Mouse (Mus musculus): ENCODE measurements around the gene Tmprss13. TPM values are rescaled to one million over a fixed set of nuclear protein-coding genes. Genes with fewer than 3 reads are reported as not detected.

Tmprss13 gene
- polyA plus RNA-seq, 1 experiment from 2014 or later, result not detected

GRCm38 (mm10) chr9:45300422-45301104 is 18.3 kb upstream of the Tmprss13 start:
- Histone ChIP-seq H3K9me3 (no peaks in the 10 kb centered on the region), H3K27ac (replicated peaks) (0 out of 2 replicates have a peak overlapping the region, but pooled peaks have one; percentile 43), H3K9ac (peak overlapping the region; percentile 41; the same call in 1 of the 2 replicates), H3K4me1 (peaks cover 6% of the 10 kb centered on the region), H3K4me2 (peak overlapping the region; percentile 71), H3K4me3 (peak overlapping the region; percentile 43), H3K27me3 (replicated peaks) (peaks cover 4% of the 10 kb centered on the region; the same call in 1 of the 2 replicates), H3K36me3 (no peaks in the 10 kb centered on the region)
- WGBS, result 14% methylated on average over 20 of the region's 20 CpGs
- no peak; the same call in none of the 2 replicates for ATAC-seq (ENCODE audit: extremely low read depth, insufficient number of reproducible peaks, low FRiP score, low TSS enrichment)

DNA sequence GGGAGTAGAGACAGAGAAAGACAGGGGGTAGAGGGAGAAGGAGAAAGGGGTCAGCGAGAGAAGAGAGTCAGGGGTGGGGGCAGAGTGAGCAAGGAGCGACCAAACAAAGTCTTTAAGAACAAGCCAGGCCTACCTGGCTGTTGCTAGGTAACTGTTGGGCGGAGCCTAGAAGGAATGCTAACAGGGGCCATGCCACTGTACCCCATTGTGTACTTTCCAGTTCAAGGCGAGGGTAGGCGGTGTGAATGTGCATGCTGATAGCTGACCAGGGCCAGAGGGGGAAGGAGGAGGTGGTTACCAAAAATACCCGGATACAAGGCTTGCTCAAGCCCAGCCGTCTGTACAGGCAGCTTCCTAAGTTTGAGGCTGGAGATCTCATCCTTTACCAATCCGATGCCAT is 17.1 kb upstream of the Tmprss13 start:
- H3K4me1 ChIP-seq, result peaks cover 6% of the 10 kb centered on the region
- 79% methylated on average over 8 of the region's 8 CpGs for WGBS
- H3K4me3 ChIP-seq, result no peak overlapping the region
- no peak overlapping the region for H3K27ac ChIP-seq (replicated peaks)
- H3K27me3 ChIP-seq (replicated peaks), result peaks cover 3% of the 10 kb centered on the region; the same call in 1 of the 2 replicates
- no peak overlapping the region for H3K9ac ChIP-seq
- H3K36me3 ChIP-seq, result no peaks in the 10 kb centered on the region
- H3K9me3 ChIP-seq, result no peaks in the 10 kb centered on the region
- H3K4me2 ChIP-seq, result no peak overlapping the region
- ATAC-seq (ENCODE audit: extremely low read depth, insufficient number of reproducible peaks, low FRiP score, low TSS enrichment), result no peak

DNA sequence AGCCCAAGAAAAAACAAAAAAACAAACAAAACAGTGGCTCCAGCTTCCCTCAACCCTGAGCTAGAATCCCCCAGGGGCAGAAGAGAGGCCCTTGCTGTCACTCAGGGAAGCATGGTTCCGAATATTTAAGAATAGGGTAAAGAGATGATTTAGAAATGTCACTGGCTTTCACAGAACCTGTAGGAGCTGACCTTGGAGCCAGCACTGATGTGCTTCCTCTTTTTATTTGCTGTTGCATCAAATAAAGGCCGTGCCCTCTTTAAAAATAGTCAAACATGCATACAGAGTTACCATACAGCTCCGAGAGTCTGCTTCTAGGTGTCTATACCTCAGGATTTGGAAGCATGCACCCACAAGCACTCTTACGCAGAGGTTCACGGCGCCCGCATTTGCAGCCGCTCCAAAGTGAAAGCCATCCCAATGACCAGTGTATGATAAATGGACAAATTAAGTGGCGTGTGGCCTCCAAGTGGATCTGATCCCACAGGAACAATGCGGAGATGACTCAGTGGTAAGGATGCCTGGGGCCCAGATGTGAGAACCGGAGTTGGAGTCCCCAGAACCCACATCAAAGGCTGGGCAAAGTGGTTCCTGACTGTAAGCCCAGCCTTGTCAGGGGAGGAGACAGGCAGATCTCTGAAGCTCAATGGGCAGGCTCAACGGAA is 12.0 kb upstream of the Tmprss13 start:
- no peak overlapping the region for H3K4me2 ChIP-seq
- no peaks in the 10 kb centered on the region for H3K36me3 ChIP-seq
- H3K4me3 ChIP-seq, result no peak overlapping the region
- no peaks in the 10 kb centered on the region for H3K4me1 ChIP-seq
- no peak overlapping the region for H3K27ac ChIP-seq (replicated peaks)
- no peaks in the 10 kb centered on the region for H3K9me3 ChIP-seq
- no peak overlapping the region for H3K9ac ChIP-seq
- ATAC-seq (ENCODE audit: extremely low read depth, insufficient number of reproducible peaks, low FRiP score, low TSS enrichment), result no peak
- peaks cover 14% of the 10 kb centered on the region for H3K27me3 ChIP-seq (replicated peaks)
- WGBS, result 80% methylated on average over 12 of the region's 12 CpGs

DNA sequence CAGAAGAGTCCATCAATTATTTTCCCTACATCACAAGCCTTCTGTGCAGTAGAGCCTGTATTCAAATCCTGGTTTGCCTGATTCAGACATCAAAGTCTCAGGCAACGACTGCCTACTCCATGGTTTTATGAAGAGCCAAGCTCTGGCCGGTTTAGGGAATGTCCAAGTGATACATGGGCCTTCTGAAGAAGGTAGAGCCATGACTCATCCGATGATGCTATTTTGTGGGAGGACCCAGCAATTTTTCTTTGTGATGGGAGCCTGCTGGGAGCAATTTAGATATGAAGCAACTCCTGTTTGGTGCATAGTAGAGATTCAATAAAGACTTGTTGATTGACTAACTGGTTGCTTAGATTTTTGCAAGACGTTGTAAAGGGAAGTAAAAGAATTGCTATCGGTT is 10.4 kb upstream of the Tmprss13 start:
- Histone ChIP-seq H3K4me1 (no peaks in the 10 kb centered on the region), H3K27ac (replicated peaks) (no peak overlapping the region), H3K36me3 (no peaks in the 10 kb centered on the region), H3K4me2 (no peak overlapping the region), H3K9ac (no peak overlapping the region), H3K4me3 (no peak overlapping the region), H3K27me3 (replicated peaks) (peaks cover 17% of the 10 kb centered on the region), H3K9me3 (no peaks in the 10 kb centered on the region)
- 74% methylated on average over 5 of the region's 5 CpGs for WGBS
- no peak for ATAC-seq (ENCODE audit: extremely low read depth, insufficient number of reproducible peaks, low FRiP score, low TSS enrichment)

DNA sequence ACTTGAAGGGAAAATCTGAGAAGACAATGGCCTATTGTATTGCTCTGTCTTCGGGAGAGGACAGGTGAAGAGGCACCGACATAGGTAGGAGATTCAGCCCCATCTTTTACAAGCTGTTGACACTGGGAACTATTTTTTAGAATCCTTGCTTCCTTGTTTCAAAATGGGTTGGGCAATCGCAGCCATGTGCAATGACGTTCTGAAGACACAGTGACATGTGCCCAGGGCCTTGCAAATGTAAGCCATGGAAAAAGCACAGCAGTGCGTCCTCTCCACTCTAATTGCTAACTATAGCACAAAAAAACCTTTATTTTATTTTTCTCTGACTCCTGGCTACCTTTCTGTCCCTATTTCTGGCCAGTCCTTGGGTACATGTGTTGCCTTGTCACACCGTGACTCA is 7.0 kb upstream of the Tmprss13 start:
- 77% methylated on average over 6 of the region's 6 CpGs for WGBS
- Histone ChIP-seq H3K36me3 (no peaks in the 10 kb centered on the region), H3K4me2 (no peak overlapping the region), H3K4me3 (no peak overlapping the region), H3K9me3 (no peaks in the 10 kb centered on the region), H3K27ac (replicated peaks) (no peak overlapping the region), H3K27me3 (replicated peaks) (peaks cover 45% of the 10 kb centered on the region), H3K4me1 (no peaks in the 10 kb centered on the region), H3K9ac (no peak overlapping the region)
- ATAC-seq (ENCODE audit: extremely low read depth, insufficient number of reproducible peaks, low FRiP score, low TSS enrichment), result no peak

DNA sequence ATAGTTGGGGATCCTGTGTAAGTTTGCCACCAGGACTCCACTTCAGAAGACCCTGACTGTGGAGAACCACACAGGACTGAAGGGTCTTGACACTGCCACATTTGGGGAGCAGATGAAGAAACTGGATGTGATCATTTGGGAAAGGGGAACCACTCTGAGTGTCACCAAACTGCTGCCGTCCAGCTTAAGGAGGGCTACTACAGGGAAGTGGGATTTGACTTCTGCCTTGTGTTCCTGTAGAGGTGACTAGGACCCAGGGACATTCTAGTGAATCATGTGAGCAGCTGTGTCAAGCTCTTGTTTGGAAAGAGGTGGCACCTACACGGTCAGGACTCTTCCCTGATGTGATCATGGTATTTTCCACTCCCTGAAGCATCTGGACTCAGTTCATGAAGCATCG is 5.0 kb upstream of the Tmprss13 start:
- Histone ChIP-seq H3K4me2 (no peak overlapping the region), H3K9me3 (no peaks in the 10 kb centered on the region), H3K9ac (no peak overlapping the region), H3K27ac (replicated peaks) (no peak overlapping the region), H3K4me1 (peaks cover 3% of the 10 kb centered on the region; the same call in 1 of the 2 replicates), H3K27me3 (replicated peaks) (peaks cover 65% of the 10 kb centered on the region), H3K36me3 (no peaks in the 10 kb centered on the region), H3K4me3 (no peak overlapping the region)
- 70% methylated on average over 3 of the region's 3 CpGs for whole genome bisulfite sequencing
- ATAC-seq (ENCODE audit: extremely low read depth, insufficient number of reproducible peaks, low FRiP score, low TSS enrichment), result no peak

DNA sequence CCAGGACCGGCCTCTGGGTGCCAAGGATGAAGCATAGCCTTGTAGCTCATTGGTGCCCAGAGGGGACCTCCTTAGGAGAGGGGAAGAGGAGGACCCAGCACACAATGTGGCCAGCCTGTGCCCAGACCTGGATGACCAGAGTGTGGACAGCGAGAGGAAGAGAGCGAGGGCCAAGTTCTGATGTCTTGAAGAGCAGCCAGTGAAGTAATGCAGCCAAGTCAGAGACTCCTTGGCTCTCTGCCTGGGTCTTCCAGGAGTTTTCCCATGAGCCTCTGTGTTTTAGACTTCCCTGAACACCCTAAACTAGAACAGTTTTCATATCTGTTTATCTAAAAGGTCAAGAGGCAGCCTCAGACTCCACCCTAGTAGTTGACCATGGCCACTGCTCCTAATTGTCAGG is 1.3 kb upstream of the Tmprss13 start:
- Histone ChIP-seq H3K27ac (replicated peaks) (no peak overlapping the region), H3K4me3 (no peak overlapping the region), H3K36me3 (no peaks in the 10 kb centered on the region), H3K4me2 (no peak overlapping the region), H3K4me1 (peaks cover 3% of the 10 kb centered on the region; the same call in 1 of the 2 replicates), H3K9me3 (no peaks in the 10 kb centered on the region), H3K27me3 (replicated peaks) (peaks cover 83% of the 10 kb centered on the region), H3K9ac (no peak overlapping the region)
- ATAC-seq (ENCODE audit: extremely low read depth, insufficient number of reproducible peaks, low FRiP score, low TSS enrichment), result no peak
- WGBS, result 74% methylated on average over 3 of the region's 3 CpGs

DNA sequence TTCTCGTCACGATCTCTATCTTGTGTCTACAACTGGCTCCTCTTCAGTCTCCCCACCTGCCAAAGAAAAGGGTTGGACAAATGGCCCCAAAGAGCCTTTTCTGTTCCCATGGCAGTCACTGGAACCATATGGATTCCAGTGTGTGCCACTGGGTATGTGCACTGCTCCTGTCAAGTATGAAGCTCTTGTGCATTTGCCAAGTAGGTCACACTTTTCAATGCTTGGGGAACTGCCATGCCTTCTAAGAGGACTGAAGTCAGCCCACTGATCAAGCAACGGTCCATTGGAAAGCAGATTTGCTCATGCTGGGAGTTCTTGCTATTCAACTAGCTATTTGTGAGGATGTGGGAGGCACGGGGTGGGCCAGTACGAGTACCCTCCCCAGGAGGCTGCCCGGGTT is 2.6 kb downstream of the Tmprss13 start:
- no peaks in the 10 kb centered on the region for H3K36me3 ChIP-seq

DNA sequence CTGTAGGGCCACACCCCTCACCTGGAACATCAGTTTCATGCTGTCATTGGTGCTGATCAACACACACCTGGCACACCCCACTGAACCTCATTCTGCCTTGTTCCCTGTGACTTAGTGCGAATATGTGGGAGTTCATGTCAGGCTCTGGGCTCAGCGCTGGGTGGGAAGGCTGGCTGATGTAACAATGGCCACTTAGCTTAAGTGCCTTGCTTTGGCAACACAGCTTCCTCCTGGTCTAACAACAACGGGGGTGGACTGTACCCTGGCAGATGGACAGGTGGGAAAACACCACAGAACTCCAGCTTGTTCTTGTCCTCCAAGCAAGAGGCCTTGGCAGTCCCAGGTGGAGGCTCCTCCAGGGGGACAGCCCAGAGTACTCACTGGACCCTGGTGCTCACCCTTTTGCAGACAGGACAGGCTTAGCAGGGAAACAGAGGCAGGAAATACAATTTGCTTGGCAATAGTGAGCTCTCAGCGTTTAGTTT is 3.1 kb downstream of the Tmprss13 start:
- H3K4me1 ChIP-seq, result peaks cover 9% of the 10 kb centered on the region
- no peak overlapping the region for H3K9ac ChIP-seq
- no peaks in the 10 kb centered on the region for H3K36me3 ChIP-seq
- 69% methylated on average over 4 of the region's 4 CpGs for WGBS
- H3K4me3 ChIP-seq, result no peak overlapping the region
- no peak for ATAC-seq (ENCODE audit: extremely low read depth, insufficient number of reproducible peaks, low FRiP score, low TSS enrichment)
- no peak overlapping the region for H3K27ac ChIP-seq (replicated peaks)
- H3K27me3 ChIP-seq (replicated peaks), result peaks cover 61% of the 10 kb centered on the region
- H3K9me3 ChIP-seq, result no peaks in the 10 kb centered on the region
- H3K4me2 ChIP-seq, result no peak overlapping the region

More for the DNA sequence above, 2.6 kb downstream of the Tmprss13 start:
- no peak overlapping the region for H3K27ac ChIP-seq (replicated peaks)
- H3K4me1 ChIP-seq, result peaks cover 9% of the 10 kb centered on the region
- H3K9ac ChIP-seq, result no peak overlapping the region
- no peak overlapping the region for H3K4me3 ChIP-seq
- no peak overlapping the region for H3K4me2 ChIP-seq
- 76% methylated on average over 6 of the region's 6 CpGs for WGBS
- H3K27me3 ChIP-seq (replicated peaks), result peaks cover 66% of the 10 kb centered on the region
- H3K9me3 ChIP-seq, result no peaks in the 10 kb centered on the region
- ATAC-seq (ENCODE audit: extremely low read depth, insufficient number of reproducible peaks, low FRiP score, low TSS enrichment), result no peak

DNA sequence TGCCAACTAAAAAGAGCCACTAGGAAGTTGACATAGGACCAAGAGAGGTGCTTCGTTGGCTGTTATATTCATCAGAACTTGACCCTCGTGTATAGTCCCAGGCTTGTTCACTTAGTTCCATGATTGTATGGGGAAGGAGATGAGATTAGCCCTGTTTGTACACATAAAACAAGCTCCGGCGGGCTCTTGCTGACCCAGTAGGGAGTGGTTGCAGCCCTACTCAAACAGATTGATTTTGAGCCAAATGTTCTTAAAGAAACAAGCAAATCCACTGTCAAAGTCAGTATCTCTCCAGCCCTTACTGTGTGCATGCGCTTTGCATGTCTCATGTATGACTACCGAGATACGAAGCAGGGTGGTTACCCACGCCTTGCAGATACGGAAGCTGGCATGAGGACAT is 7.5 kb downstream of the Tmprss13 start:
- H3K4me1 ChIP-seq, result peaks cover 12% of the 10 kb centered on the region
- H3K9me3 ChIP-seq, result no peaks in the 10 kb centered on the region
- no peaks in the 10 kb centered on the region for H3K36me3 ChIP-seq
- H3K27ac ChIP-seq (replicated peaks), result no peak overlapping the region
- H3K27me3 ChIP-seq (replicated peaks), result peaks cover 33% of the 10 kb centered on the region
- H3K4me2 ChIP-seq, result no peak overlapping the region
- H3K4me3 ChIP-seq, result no peak overlapping the region
- H3K9ac ChIP-seq, result no peak overlapping the region
- ATAC-seq (ENCODE audit: extremely low read depth, insufficient number of reproducible peaks, low FRiP score, low TSS enrichment), result no peak
- WGBS, result 80% methylated on average over 9 of the region's 9 CpGs

GRCm38 (mm10) chr9:45328263-45328662 is 9.4 kb downstream of the Tmprss13 start:
- Histone ChIP-seq H3K4me3 (no peak overlapping the region), H3K4me1 (peaks cover 12% of the 10 kb centered on the region), H3K9me3 (no peaks in the 10 kb centered on the region), H3K4me2 (no peak overlapping the region), H3K27me3 (replicated peaks) (peaks cover 23% of the 10 kb centered on the region), H3K9ac (no peak overlapping the region), H3K36me3 (no peaks in the 10 kb centered on the region), H3K27ac (replicated peaks) (no peak overlapping the region)
- no peak for ATAC-seq (ENCODE audit: extremely low read depth, insufficient number of reproducible peaks, low FRiP score, low TSS enrichment)
- WGBS, result 71% methylated on average over 4 of the region's 4 CpGs
